Mouse (Mus musculus): ENCODE measurements around the gene Mier2. TPM values are rescaled to one million over a fixed set of nuclear protein-coding genes. Genes with fewer than 3 reads are reported as not detected.

The Mier2 gene
- polyA plus RNA-seq, 1 experiment, result 63.7 TPM

DNA sequence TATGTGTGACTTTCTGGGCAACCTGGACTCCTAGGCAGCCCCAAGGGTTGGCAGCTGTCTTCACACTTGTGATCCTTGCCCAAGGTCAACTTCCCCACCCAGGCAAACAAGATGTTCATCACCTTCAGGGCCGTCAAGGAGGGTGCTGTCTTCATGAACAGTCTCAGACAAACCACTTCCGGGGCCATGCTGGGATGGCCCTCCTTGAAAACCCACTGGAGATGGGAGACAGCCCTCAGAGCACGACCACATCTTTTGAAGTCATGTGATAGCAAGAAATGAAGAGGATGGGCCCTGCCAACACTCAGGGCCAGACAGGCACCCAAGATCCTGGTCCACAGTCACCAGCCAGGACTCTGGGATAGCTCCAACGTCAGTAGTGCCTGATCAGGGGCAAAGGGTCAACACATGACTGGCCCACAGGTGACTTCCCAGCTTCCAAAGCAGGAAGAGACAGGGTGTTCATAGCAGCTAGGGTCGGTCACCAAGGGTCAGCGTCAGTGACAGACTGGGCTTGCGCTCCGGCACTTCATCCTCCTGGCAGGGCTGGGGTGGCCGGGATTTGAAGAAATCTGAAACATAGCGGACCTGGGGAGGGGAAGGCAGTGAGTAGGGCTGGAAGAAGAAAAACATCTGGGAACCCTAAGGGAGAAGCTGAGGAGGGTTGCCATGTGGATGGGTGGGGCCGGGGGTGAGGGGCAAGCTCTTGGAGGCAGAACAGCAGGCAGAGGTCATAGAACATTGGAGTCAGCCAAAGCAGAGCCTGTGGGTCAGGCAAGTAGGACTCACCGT is 28.1 kb downstream of the Mier2 start:
- WGBS, result 93% methylated on average over 12 of the region's 12 CpGs

DNA sequence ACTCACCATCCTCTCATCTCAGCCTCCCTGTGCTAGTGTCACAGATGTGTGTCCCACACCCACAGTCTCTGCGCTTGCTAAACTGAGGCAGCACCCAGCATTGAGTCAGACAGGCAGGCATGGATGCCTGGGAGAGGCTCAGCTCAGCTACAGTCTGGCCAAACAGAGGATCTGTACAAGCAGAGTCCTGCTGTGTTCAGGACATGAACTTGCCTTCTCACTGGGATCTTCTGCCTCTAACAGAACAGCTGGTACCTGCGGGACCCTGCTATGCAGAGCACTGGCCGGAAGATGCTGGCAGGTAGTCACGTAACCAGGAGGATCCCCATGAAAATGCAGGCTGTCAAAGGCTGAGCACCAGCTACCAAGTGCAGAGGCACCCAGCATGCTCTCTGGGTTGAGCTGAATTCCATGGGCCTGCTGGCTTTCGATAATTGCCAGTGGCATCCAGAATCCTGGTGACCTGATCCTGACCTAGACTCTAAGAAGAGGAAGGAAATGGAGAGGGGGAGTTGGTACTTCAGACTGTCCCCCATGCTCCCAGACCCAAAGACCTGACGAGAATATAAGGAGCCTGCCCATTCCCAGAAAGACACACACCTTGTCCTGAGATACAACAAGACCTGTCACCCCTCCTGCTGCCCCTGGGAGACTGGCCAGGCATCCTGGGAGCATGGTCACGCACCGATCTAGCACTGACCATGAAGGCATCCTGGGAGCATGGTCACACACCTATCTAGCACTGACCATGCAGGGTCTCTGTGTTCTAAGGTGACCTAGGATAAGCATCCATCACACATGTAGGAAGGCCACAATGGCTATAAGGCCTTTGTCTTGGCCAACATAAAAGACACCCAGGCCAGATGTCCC is 29.3 kb downstream of the Mier2 start:
- 90% methylated on average over 8 of the region's 8 CpGs for WGBS
- no peak for DNase-seq (ENCODE audit: low read depth in 1 of 2, low spot score in 2 of 2)
- H3K27me3 ChIP-seq (ENCODE audit: control insufficient read depth, insufficient read depth, low read length), result no peaks in the 10 kb centered on the region
- TF ChIP-seq POLR2A (IDR thresholded peaks at IDR 0.05; ENCODE audit: low read depth, low read length) (no peak), CTCF (IDR thresholded peaks at IDR 0.05; ENCODE audit: extremely low read depth, insufficient read depth, insufficient read length, insufficient replicate concordance) (no peak)
- no peak overlapping the region for H3K4me3 ChIP-seq (ENCODE audit: extremely low read depth, insufficient read depth, insufficient read length)
- H3K36me3 ChIP-seq (ENCODE audit: control insufficient read depth, insufficient read depth, low read length), result no peaks in the 10 kb centered on the region
- no peaks in the 10 kb centered on the region for H3K4me1 ChIP-seq (ENCODE audit: control insufficient read depth, insufficient read depth, insufficient read length)
- no peak overlapping the region for H3K27ac ChIP-seq (ENCODE audit: insufficient read depth, low read length)

More for the DNA sequence above, 28.1 kb downstream of the Mier2 start:
- no peak overlapping the region for H3K27ac ChIP-seq (ENCODE audit: insufficient read depth, low read length)
- DNase-seq (ENCODE audit: low read depth in 1 of 2, low spot score in 2 of 2), result no peak
- H3K36me3 ChIP-seq (ENCODE audit: control insufficient read depth, insufficient read depth, low read length), result no peaks in the 10 kb centered on the region
- no peak overlapping the region for H3K4me3 ChIP-seq (ENCODE audit: extremely low read depth, insufficient read depth, insufficient read length)
- no peaks in the 10 kb centered on the region for H3K27me3 ChIP-seq (ENCODE audit: control insufficient read depth, insufficient read depth, low read length)
- TF ChIP-seq CTCF (IDR thresholded peaks at IDR 0.05; ENCODE audit: extremely low read depth, insufficient read depth, insufficient read length, insufficient replicate concordance), result no peak
- TF ChIP-seq POLR2A (IDR thresholded peaks at IDR 0.05; ENCODE audit: low read depth, low read length), result no peak
- no peaks in the 10 kb centered on the region for H3K4me1 ChIP-seq (ENCODE audit: control insufficient read depth, insufficient read depth, insufficient read length)

DNA sequence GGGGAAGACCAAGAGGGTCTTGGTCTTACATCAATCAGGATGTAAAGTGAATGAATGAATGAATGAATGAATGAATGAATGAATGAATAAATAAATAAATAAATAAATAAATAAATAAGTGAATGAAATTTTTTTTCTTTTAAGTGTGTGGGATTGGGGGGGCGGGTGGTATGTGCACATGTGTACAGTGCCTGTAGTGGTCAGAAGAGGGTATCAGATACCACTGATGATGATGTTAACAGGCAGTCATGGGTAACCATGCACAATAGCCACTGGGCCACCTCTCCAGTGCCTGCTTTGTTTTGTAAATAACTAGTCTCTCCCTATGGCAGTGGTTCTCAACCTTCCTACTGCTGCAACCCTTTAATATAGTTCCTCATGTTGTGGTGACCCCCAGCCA is 30.6 kb downstream of the Mier2 start:
- Histone ChIP-seq H3K27me3 (ENCODE audit: control insufficient read depth, insufficient read depth, low read length) (no peaks in the 10 kb centered on the region), H3K4me1 (ENCODE audit: control insufficient read depth, insufficient read depth, insufficient read length) (no peaks in the 10 kb centered on the region), H3K27ac (ENCODE audit: insufficient read depth, low read length) (no peak overlapping the region), H3K4me3 (ENCODE audit: extremely low read depth, insufficient read depth, insufficient read length) (no peak overlapping the region), H3K36me3 (ENCODE audit: control insufficient read depth, insufficient read depth, low read length) (no peaks in the 10 kb centered on the region)
- no peak for TF ChIP-seq POLR2A (IDR thresholded peaks at IDR 0.05; ENCODE audit: low read depth, low read length)
- TF ChIP-seq CTCF (IDR thresholded peaks at IDR 0.05; ENCODE audit: extremely low read depth, insufficient read depth, insufficient read length, insufficient replicate concordance), result no peak
- 92% methylated on average over 1 of the region's 1 CpGs for WGBS
- DNase-seq (ENCODE audit: low read depth in 1 of 2, low spot score in 2 of 2), result no peak

DNA sequence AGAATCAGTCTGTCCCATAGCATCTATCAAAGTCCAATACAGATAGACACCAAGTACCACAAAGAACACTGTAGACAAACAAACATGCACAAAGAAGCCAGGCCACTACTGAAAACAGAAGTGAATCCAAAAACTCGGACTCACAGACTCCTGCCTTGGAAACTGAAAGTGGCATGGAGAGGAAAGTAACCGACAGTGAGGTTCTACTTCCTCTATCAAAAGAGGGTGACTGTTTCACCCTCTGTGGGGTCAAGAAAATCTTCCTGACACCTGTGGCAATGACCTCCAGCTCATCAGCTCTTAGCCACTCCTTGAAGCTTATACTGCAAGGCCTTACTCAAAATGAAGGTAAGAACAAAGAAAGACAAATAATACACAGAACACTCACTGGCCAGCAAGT is 48.3 kb downstream of the Mier2 start:
- Histone ChIP-seq H3K36me3 (ENCODE audit: control insufficient read depth, insufficient read depth, low read length) (no peaks in the 10 kb centered on the region), H3K27ac (ENCODE audit: insufficient read depth, low read length) (no peak overlapping the region), H3K4me3 (ENCODE audit: extremely low read depth, insufficient read depth, insufficient read length) (no peak overlapping the region), H3K27me3 (ENCODE audit: control insufficient read depth, insufficient read depth, low read length) (no peaks in the 10 kb centered on the region), H3K4me1 (ENCODE audit: control insufficient read depth, insufficient read depth, insufficient read length) (peaks cover 6% of the 10 kb centered on the region; the same call in 1 of the 2 replicates)
- WGBS, result 3% methylated on average over 2 of the region's 2 CpGs
- peak in 1 of 2 experiments; percentile 8 for DNase-seq (ENCODE audit: low read depth in 1 of 2, low spot score in 2 of 2)
- TF ChIP-seq POLR2A (IDR thresholded peaks at IDR 0.05; ENCODE audit: low read depth, low read length) (no peak), CTCF (IDR thresholded peaks at IDR 0.05; ENCODE audit: extremely low read depth, insufficient read depth, insufficient read length, insufficient replicate concordance) (no peak)

DNA sequence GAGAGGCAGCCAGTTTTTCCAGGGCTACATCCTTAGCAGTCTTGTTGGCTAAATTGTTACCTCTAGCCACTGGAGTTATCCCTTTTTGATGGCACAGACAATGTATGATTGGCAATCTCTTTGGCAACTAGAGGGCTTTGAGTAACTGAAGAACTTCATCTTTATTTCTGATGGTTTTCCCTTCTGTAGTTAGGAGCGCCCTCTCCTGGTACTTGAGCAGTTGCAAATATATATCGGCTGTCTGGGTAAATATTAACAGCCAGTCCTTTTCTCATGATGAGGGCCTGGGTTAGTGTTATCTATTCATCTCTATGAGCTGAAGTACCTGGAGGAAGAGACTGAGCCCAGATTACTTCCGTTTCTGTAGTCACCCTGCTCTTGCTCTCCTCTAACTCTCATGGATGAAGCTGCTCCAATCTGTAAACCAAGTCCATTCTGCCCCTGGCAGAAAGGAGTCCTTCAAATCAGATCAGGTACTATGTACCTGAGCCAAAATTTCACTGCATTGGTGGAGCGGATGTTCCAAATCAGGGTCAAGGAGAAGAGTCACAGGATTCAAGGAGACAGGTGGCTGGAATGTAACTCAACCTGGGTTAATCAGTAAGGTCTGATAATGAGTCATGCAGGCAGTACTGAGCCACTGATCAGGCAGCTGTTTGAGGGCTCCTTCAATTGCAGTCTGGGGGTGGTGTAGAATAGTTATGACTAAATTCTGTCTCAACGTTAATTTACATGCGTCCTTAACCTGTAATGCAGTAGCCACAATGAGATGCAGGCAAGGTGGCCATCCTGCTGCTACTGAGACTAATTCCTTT is 52.0 kb downstream of the Mier2 start:
- DNase-seq (ENCODE audit: low read depth in 1 of 2, low spot score in 2 of 2), result no peak
- WGBS, result 54% methylated on average over 6 of the region's 6 CpGs
- no peak for TF ChIP-seq CTCF (IDR thresholded peaks at IDR 0.05; ENCODE audit: extremely low read depth, insufficient read depth, insufficient read length, insufficient replicate concordance)
- no peak overlapping the region for H3K27ac ChIP-seq (ENCODE audit: insufficient read depth, low read length)
- no peak overlapping the region for H3K4me3 ChIP-seq (ENCODE audit: extremely low read depth, insufficient read depth, insufficient read length)
- H3K36me3 ChIP-seq (ENCODE audit: control insufficient read depth, insufficient read depth, low read length), result no peaks in the 10 kb centered on the region
- H3K4me1 ChIP-seq (ENCODE audit: control insufficient read depth, insufficient read depth, insufficient read length), result peaks cover 6% of the 10 kb centered on the region; the same call in 1 of the 2 replicates
- no peaks in the 10 kb centered on the region for H3K27me3 ChIP-seq (ENCODE audit: control insufficient read depth, insufficient read depth, low read length)

DNA sequence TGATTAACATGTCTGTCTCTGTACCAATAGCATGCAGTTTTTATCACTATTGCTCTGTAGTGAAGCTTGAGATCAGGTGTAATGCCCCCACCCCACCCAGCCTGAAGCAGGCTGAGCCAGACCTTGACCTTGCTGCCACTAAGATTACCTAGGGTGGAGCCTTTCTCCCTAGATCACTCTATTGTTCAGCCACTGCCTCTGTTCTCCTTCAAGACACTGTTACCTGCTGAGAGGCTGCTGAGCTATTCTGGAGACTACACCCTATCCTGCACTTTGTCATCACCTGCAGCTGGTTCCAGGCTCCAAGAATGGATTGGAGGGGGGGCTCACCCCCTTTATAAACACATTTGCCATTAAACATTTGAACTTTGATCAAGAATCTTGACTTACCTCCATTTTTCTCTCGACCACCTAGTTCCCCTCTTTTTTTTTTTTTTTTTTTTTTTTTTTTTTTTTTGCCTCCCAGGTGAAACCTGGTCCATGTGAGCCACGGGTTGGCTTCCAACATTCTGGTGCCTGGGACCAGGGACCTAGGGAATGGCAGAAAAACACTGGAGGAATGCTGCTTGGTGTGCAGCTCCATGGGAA is 58.2 kb downstream of the Mier2 start:
- WGBS, result 47% methylated on average over 2 of the region's 2 CpGs
- no peak for TF ChIP-seq POLR2A (IDR thresholded peaks at IDR 0.05; ENCODE audit: low read depth, low read length)
- H3K36me3 ChIP-seq (ENCODE audit: control insufficient read depth, insufficient read depth, low read length), result no peaks in the 10 kb centered on the region
- no peak for DNase-seq (ENCODE audit: low read depth in 1 of 2, low spot score in 2 of 2)
- H3K4me3 ChIP-seq (ENCODE audit: extremely low read depth, insufficient read depth, insufficient read length), result no peak overlapping the region
- H3K27ac ChIP-seq (ENCODE audit: insufficient read depth, low read length), result no peak overlapping the region
- no peaks in the 10 kb centered on the region for H3K27me3 ChIP-seq (ENCODE audit: control insufficient read depth, insufficient read depth, low read length)
- no peaks in the 10 kb centered on the region for H3K4me1 ChIP-seq (ENCODE audit: control insufficient read depth, insufficient read depth, insufficient read length)
